Mouse (Mus musculus) kidney, embryonic 14.5 days (tissue): ENCODE measurements around the gene Cdh13. TPM values are rescaled to one million over a fixed set of nuclear protein-coding genes. Genes with fewer than 3 reads are reported as not detected.
"Not testable (repeated sequence)": the region's sequence is repeated elsewhere in the genome, so short reads cannot be mapped to it uniquely, and the experiment has no call there.

Experiments
- ATAC-seq: fragments of 200-750 bp; cut with Nextera tagmentation; 2 replicates; pipeline ENCODE4 v1.8.0; 2017; ENCODE audit warnings: moderate number of reproducible peaks, mild to moderate bottlenecking, moderate TSS enrichment, moderate library complexity; ENCODE audit not compliant: low FRiP score, low TSS enrichment
- H3K27ac ChIP-seq: fragments of 300-500 bp; sonication (generic); 2 replicates; pipeline ENCODE4 v1.5.1; 2014; ENCODE audit warnings: low read depth, mild to moderate bottlenecking, low read length, moderate library complexity, mixed read lengths
- H3K27me3 ChIP-seq: fragments of 300-500 bp; sonication (generic); 2 replicates; pipeline ENCODE4 v1.6.1; 2014; ENCODE audit warnings: mild to moderate bottlenecking, low read length; ENCODE audit not compliant: control insufficient read depth, insufficient read depth
- H3K36me3 ChIP-seq: fragments of 300-500 bp; sonication (generic); 2 replicates; pipeline ENCODE4 v1.6.1; 2014; ENCODE audit warnings: low read length, mixed read lengths; ENCODE audit not compliant: control insufficient read depth, insufficient read depth
- H3K4me1 ChIP-seq: fragments of 300-500 bp; sonication (generic); 2 replicates; pipeline ENCODE4 v1.6.1; 2014; ENCODE audit warnings: low read length, mixed read lengths; ENCODE audit not compliant: control insufficient read depth, insufficient read depth
- H3K4me2 ChIP-seq: fragments of 300-500 bp; sonication (generic); replicated peaks from 2 replicates; pipeline ENCODE4 v1.6.1; 2014; ENCODE audit warnings: low read depth, mild to moderate bottlenecking, low read length
- H3K4me3 ChIP-seq: fragments of 300-500 bp; sonication (generic); 2 replicates; pipeline ENCODE4 v1.5.1; 2014; ENCODE audit warnings: mild to moderate bottlenecking, low read length
- H3K9ac ChIP-seq: fragments of 300-500 bp; sonication (generic); 2 replicates; pipeline ENCODE4 v1.6.1; 2014; ENCODE audit warnings: low read depth, mild to moderate bottlenecking, low read length, moderate library complexity
- H3K9me3 ChIP-seq: fragments of 300-500 bp; sonication (generic); 2 replicates; pipeline ENCODE4 v1.6.1; 2016; ENCODE audit warnings: low read length; ENCODE audit not compliant: control insufficient read depth
- WGBS: fragments of 180-500 bp; shearing (Covaris S2); extraction: QIAGEN DNeasy Blood & Tissue Kit; methylation state at CpG from one replicate; pipeline ENCODE4 v1.1.7; 2014; 5-methylcytosine and 5-hydroxymethylcytosine counted together
- polyA plus RNA-seq: library from polyadenylated mRNA; unstranded; fragments of >200 nt; fragmentation: Nextera tagmentation; extraction: Ambion mirVana; gene quantifications from 2 replicates; pipeline ENCODE4 v1.2.1, GENCODE M21; 2014

Gene Cdh13
- polyA plus RNA-seq, 1 experiment from 2014 or later: 3.1 TPM

GRCm38 (mm10) chr8:119353659-119354023, 1070.1 kb downstream of the Cdh13 start:
- WGBS: 80% methylated on average over 6 of the region's 6 CpGs
- H3K9ac ChIP-seq: no peak overlapping the region
- H3K9me3 ChIP-seq: no peaks in the 10 kb centered on the region
- H3K4me3 ChIP-seq: no peak overlapping the region
- peaks cover 17% of the 10 kb centered on the region for H3K36me3 ChIP-seq
- ATAC-seq: no peak
- H3K27ac ChIP-seq: no peak overlapping the region
- no peaks in the 10 kb centered on the region for H3K27me3 ChIP-seq
- no peak overlapping the region for H3K4me2 ChIP-seq
- no peaks in the 10 kb centered on the region for H3K4me1 ChIP-seq

DNA sequence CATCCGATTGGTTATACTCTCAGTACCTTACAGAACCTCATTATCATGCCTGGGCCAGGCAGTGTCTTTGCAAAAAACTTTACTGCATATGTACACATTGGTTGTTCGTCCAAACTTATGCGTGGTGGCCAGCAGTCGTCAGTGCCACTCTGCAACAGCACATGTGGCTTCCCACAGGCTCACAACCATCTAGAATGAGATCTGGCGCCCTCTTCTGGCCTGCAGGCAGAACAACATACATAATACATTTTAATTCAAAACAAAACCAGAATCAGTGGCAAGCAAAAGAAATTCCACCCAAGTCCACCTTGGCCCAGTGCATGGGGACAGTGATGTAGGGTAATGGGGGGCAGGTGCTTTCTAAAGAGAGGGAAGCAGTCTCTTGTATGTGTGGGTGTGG, 1073.1 kb downstream of the Cdh13 start:
- H3K36me3 ChIP-seq: not testable (repeated sequence)

GRCm38 (mm10) chr8:119358175-119358574, 1074.6 kb downstream of the Cdh13 start:
- no peak overlapping the region for H3K9ac ChIP-seq
- no peak overlapping the region for H3K4me2 ChIP-seq
- no peak overlapping the region for H3K4me3 ChIP-seq
- no peaks in the 10 kb centered on the region for H3K9me3 ChIP-seq
- H3K36me3 ChIP-seq: no peaks in the 10 kb centered on the region
- no peak for ATAC-seq
- no peak overlapping the region for H3K27ac ChIP-seq
- no peaks in the 10 kb centered on the region for H3K27me3 ChIP-seq
- H3K4me1 ChIP-seq: no peaks in the 10 kb centered on the region
- WGBS: 89% methylated on average over 7 of the region's 7 CpGs

More for the DNA sequence above, 1073.1 kb downstream of the Cdh13 start:
- not testable (repeated sequence) for H3K4me1 ChIP-seq, H3K9me3 ChIP-seq, ATAC-seq, H3K27ac ChIP-seq, H3K4me2 ChIP-seq, H3K9ac ChIP-seq, H3K4me3 ChIP-seq, H3K27me3 ChIP-seq
- 67% methylated on average over 5 of the region's 5 CpGs for WGBS

- Histone ChIP-seq H3K9me3 (no peaks in the 10 kb centered on the region), H3K4me1 (no peaks in the 10 kb centered on the region), H3K4me3 (no peak overlapping the region), H3K27ac (no peak overlapping the region), H3K36me3 (no peaks in the 10 kb centered on the region), H3K9ac (no peak overlapping the region), H3K27me3 (no peaks in the 10 kb centered on the region), H3K4me2 (no peak overlapping the region)
- 48% methylated on average over 14 of the region's 14 CpGs for WGBS
- no peak for ATAC-seq
Observed at GRCm38 (mm10) chr8:119358836-119359235, 1075.3 kb downstream of the Cdh13 start.

GRCm38 (mm10) chr8:119360686-119361295, 1077.3 kb downstream of the Cdh13 start:
- Histone ChIP-seq H3K27me3 (no peaks in the 10 kb centered on the region), H3K4me3 (no peak overlapping the region), H3K4me2 (no peak overlapping the region), H3K36me3 (no peaks in the 10 kb centered on the region), H3K27ac (no peak overlapping the region), H3K9ac (no peak overlapping the region), H3K4me1 (no peaks in the 10 kb centered on the region), H3K9me3 (no peaks in the 10 kb centered on the region)
- 71% methylated on average over 8 of the region's 8 CpGs for WGBS
- ATAC-seq: no peak
